Mouse (Mus musculus): ENCODE data around the gene Bach1. TPM values are rescaled to one million over a fixed set of nuclear protein-coding genes. Genes with fewer than 3 reads are reported as not detected.

The Bach1 gene
- total and polyA plus RNA-seq, 2 experiments, result 8.2 to 28.9 TPM

DNA sequence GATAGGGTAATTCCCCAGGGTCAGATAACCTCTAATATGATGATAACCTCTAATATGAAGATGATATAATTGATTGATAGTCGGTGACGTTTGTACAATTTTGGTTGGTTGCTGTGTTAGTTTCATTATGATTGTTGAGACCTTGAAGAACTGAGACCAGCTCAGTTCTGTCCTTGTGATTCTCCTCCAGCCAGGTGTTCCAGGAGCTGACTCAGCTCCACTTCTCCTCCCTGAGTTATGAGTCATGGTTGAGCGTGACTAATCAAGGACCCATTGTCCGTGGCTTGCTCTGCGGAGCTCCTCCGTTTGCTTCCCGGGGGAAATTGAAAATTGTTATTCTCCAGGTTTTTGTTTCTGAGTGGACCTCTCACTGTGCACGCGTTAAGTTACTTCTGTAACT, 33.5 kb upstream of the Bach1 start:
- no peak for DNase-seq (ENCODE audit: extremely low read depth, low read depth, low spot score)
- Histone ChIP-seq H3K9ac (ENCODE audit: low read depth, low read length) (no peak overlapping the region), H3K79me2 (ENCODE audit: control insufficient read depth, insufficient read depth, low read length) (no peaks in the 10 kb centered on the region), H3K36me3 (ENCODE audit: control insufficient read depth, insufficient read depth, low read length) (no peaks in the 10 kb centered on the region), H3K4me1 (ENCODE audit: control insufficient read depth, insufficient read depth, low read length) (peaks cover 6% of the 10 kb centered on the region; the same call in 1 of the 2 replicates), H3K27ac (replicated peaks; ENCODE audit: insufficient read depth, low read depth, low read length) (no peak overlapping the region), H3K4me3 (ENCODE audit: insufficient read depth, low read depth, low read length) (no peak overlapping the region), H3K27me3 (ENCODE audit: control insufficient read depth, insufficient read depth, low read length) (no peaks in the 10 kb centered on the region)
- WGBS, result 79% methylated on average over 9 of the region's 9 CpGs
- TF ChIP-seq CTCF (IDR thresholded peaks at IDR 0.05; ENCODE audit: low read depth, low read length) (no peak), POLR2A (IDR thresholded peaks at IDR 0.05; ENCODE audit: extremely low read depth, insufficient read depth, low read length) (no peak)

DNA sequence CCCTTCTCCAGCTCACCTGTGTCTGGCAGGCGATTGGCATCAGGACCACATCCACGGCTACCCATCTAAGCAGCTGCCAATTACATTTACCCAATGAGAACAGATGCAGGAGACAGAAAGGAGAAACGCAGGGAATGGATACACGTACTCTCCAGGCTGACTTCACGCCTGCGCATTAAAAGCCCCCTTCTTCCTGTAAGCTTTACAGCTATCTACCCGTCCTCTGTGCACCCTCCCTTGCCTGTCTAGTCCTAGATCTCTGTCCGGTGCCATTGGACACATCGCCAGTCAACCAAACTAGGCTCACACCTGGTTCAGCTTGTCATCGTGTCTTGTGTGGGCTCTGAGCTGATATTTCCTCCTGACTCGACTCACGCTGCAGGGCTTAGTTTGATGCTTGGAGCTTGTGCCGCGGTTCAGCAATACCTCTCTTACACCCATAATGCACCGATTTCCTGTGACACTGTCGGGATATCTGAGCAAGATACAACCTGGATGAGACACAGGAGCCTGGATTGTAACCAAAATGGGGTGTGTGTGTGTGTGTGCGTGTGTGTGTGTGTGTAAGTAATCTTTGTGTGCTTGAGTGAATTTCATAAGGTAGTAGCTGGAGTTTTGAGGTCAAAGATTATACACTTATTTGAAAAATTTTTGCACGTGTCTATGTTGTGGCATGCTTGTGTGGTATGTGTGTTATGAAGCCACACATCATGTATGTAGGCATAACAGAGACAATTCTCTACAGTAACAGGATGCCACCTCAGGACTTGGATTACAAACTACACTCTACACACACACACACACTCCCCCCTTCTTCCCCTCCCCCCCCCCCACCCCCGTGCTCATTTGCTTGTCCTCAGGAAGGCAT, 32.8 kb upstream of the Bach1 start:
- H3K4me1 ChIP-seq (ENCODE audit: control insufficient read depth, insufficient read depth, low read length), result peaks cover 6% of the 10 kb centered on the region; the same call in 1 of the 2 replicates
- H3K27ac ChIP-seq (replicated peaks; ENCODE audit: insufficient read depth, low read depth, low read length), result no peak overlapping the region
- H3K4me3 ChIP-seq (ENCODE audit: insufficient read depth, low read depth, low read length), result no peak overlapping the region
- no peak for DNase-seq (ENCODE audit: extremely low read depth, low read depth, low spot score)
- no peaks in the 10 kb centered on the region for H3K27me3 ChIP-seq (ENCODE audit: control insufficient read depth, insufficient read depth, low read length)
- no peak overlapping the region for H3K9ac ChIP-seq (ENCODE audit: low read depth, low read length)
- WGBS, result 89% methylated on average over 19 of the region's 19 CpGs
- no peak for TF ChIP-seq POLR2A (IDR thresholded peaks at IDR 0.05; ENCODE audit: extremely low read depth, insufficient read depth, low read length)
- TF ChIP-seq CTCF (IDR thresholded peaks at IDR 0.05; ENCODE audit: low read depth, low read length), result no peak
- no peaks in the 10 kb centered on the region for H3K79me2 ChIP-seq (ENCODE audit: control insufficient read depth, insufficient read depth, low read length)
- H3K36me3 ChIP-seq (ENCODE audit: control insufficient read depth, insufficient read depth, low read length), result no peaks in the 10 kb centered on the region

DNA sequence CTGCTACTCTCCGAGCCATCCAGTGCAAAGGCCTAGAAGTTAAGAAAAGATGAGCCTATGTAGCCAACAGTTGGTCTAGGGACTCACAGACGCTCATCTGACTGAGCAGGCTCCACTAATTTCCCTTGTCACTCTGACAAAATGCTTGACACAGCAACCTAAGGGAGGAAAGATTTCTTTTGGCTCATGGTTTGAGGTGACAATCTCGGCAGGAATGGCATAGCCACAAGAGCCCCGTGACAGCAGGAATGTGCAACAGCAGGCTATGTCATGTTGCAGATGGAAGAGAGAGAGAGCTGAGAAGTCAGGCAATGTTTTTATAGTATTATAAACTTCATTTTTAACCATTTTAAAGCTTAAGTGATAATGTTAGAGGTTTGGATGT, 32.1 kb upstream of the Bach1 start:
- no peak overlapping the region for H3K9ac ChIP-seq (ENCODE audit: low read depth, low read length)
- TF ChIP-seq POLR2A (IDR thresholded peaks at IDR 0.05; ENCODE audit: extremely low read depth, insufficient read depth, low read length), result no peak
- no peak for TF ChIP-seq CTCF (IDR thresholded peaks at IDR 0.05; ENCODE audit: low read depth, low read length)
- peaks cover 4% of the 10 kb centered on the region; the same call in 1 of the 2 replicates for H3K4me1 ChIP-seq (ENCODE audit: control insufficient read depth, insufficient read depth, low read length)
- no peaks in the 10 kb centered on the region for H3K36me3 ChIP-seq (ENCODE audit: control insufficient read depth, insufficient read depth, low read length)
- no peaks in the 10 kb centered on the region for H3K27me3 ChIP-seq (ENCODE audit: control insufficient read depth, insufficient read depth, low read length)
- DNase-seq (ENCODE audit: extremely low read depth, low read depth, low spot score), result no peak
- H3K27ac ChIP-seq (replicated peaks; ENCODE audit: insufficient read depth, low read depth, low read length), result no peak overlapping the region
- no peak overlapping the region for H3K4me3 ChIP-seq (ENCODE audit: insufficient read depth, low read depth, low read length)
- H3K79me2 ChIP-seq (ENCODE audit: control insufficient read depth, insufficient read depth, low read length), result no peaks in the 10 kb centered on the region
- WGBS, result 92% methylated on average over 4 of the region's 4 CpGs

DNA sequence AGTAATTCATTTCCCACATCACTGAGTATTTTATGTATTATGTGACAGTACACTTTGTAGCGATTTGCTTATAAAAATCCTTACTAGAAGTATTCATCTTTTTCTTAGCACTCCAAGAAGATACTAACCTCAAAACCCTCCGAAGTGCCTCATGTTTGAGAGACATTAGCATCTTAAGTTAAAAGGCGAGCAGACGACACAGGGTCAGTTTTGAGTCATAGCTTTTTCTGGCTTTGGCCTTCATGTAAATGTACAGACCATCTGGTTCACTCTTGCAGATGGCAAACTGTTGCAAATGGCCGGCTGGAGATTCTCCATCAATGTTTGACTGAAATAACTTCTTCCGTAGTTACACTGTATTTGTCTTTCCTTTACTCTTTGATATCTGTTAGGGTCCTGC, 30.7 kb upstream of the Bach1 start:
- no peaks in the 10 kb centered on the region; the same call in 1 of the 2 replicates for H3K4me1 ChIP-seq (ENCODE audit: control insufficient read depth, insufficient read depth, low read length)
- H3K9ac ChIP-seq (ENCODE audit: low read depth, low read length), result no peak overlapping the region
- WGBS, result 93% methylated on average over 6 of the region's 6 CpGs
- TF ChIP-seq POLR2A (IDR thresholded peaks at IDR 0.05; ENCODE audit: extremely low read depth, insufficient read depth, low read length) (no peak), CTCF (IDR thresholded peaks at IDR 0.05; ENCODE audit: low read depth, low read length) (no peak)
- no peak overlapping the region for H3K4me3 ChIP-seq (ENCODE audit: insufficient read depth, low read depth, low read length)
- no peaks in the 10 kb centered on the region for H3K79me2 ChIP-seq (ENCODE audit: control insufficient read depth, insufficient read depth, low read length)
- no peaks in the 10 kb centered on the region for H3K36me3 ChIP-seq (ENCODE audit: control insufficient read depth, insufficient read depth, low read length)
- no peak overlapping the region for H3K27ac ChIP-seq (replicated peaks; ENCODE audit: insufficient read depth, low read depth, low read length)
- no peak for DNase-seq (ENCODE audit: extremely low read depth, low read depth, low spot score)
- H3K27me3 ChIP-seq (ENCODE audit: control insufficient read depth, insufficient read depth, low read length), result no peaks in the 10 kb centered on the region

DNA sequence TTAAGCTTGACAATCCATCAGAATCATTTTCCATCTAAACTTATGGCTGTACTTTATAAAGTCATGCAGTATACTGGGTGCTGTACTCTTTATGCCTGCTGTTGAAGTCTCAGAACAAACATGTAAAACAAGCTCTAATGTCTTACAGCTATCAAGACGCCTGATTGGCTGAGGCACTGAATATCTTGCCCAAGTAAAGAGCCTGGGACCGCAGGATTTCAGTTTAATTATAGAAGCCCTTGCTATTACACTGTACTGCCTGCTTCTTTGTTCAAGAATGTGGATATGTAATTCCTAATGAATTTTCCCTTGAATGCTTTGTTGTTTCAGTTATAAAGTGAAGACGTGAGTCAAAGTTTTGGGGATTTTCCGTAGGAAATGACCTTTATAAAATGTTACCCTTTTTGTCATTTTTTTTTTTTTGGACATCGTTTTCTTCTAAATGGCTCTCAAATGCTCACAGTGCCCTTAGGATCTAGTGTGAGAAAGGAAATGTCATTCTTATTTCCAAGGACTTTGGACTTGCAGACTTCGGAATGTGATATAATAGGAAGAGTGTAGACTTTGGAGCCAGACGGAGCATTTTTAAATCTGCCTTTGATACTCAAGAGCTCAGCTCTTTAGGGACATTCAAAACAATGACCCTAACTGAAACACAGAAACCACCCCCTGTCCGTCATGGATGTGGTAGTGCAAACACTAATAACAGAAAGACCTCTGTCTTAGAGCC, 28.5 kb upstream of the Bach1 start:
- H3K4me3 ChIP-seq (ENCODE audit: insufficient read depth, low read depth, low read length), result no peak overlapping the region

More for the DNA sequence above, 28.5 kb upstream of the Bach1 start:
- no peak for DNase-seq (ENCODE audit: extremely low read depth, low read depth, low spot score)
- Histone ChIP-seq H3K27me3 (ENCODE audit: control insufficient read depth, insufficient read depth, low read length) (no peaks in the 10 kb centered on the region), H3K79me2 (ENCODE audit: control insufficient read depth, insufficient read depth, low read length) (no peaks in the 10 kb centered on the region), H3K4me1 (ENCODE audit: control insufficient read depth, insufficient read depth, low read length) (no peaks in the 10 kb centered on the region; the same call in 1 of the 2 replicates), H3K36me3 (ENCODE audit: control insufficient read depth, insufficient read depth, low read length) (no peaks in the 10 kb centered on the region), H3K9ac (ENCODE audit: low read depth, low read length) (no peak overlapping the region), H3K27ac (replicated peaks; ENCODE audit: insufficient read depth, low read depth, low read length) (no peak overlapping the region)
- TF ChIP-seq CTCF (IDR thresholded peaks at IDR 0.05; ENCODE audit: low read depth, low read length), result no peak
- TF ChIP-seq POLR2A (IDR thresholded peaks at IDR 0.05; ENCODE audit: extremely low read depth, insufficient read depth, low read length), result no peak
- 85% methylated on average over 8 of the region's 8 CpGs for WGBS
